Mouse (Mus musculus) midbrain, embryonic 14.5 days (tissue): ENCODE data around the gene Tnr. TPM values are rescaled to one million over a fixed set of nuclear protein-coding genes. Genes with fewer than 3 reads are reported as not detected.
A peak's percentile ranks its signal among the peaks of the same experiment; 100 is the strongest.

Experiments used
- ATAC-seq: fragments of 200-750 bp; cut with Nextera tagmentation; 2 replicates; pipeline ENCODE4 v1.8.0; 2017; ENCODE audit warnings: moderate number of reproducible peaks, moderate library complexity; ENCODE audit not compliant: low FRiP score, low TSS enrichment
- DNase-seq: peaks from one replicate; pipeline ENCODE4 v3.0.0-alpha.2; 2015
- H3K27ac ChIP-seq: fragments of 300-500 bp; sonication (generic); replicated peaks from 2 replicates; pipeline ENCODE4 v1.5.1; 2014; ENCODE audit warnings: mild to moderate bottlenecking, low read depth, low read length, moderate library complexity
- H3K27me3 ChIP-seq: fragments of 300-500 bp; sonication (generic); 2 replicates; pipeline ENCODE4 v1.6.1; 2014; ENCODE audit warnings: low read length, control low read depth, mixed read lengths; ENCODE audit not compliant: control insufficient read depth, insufficient read depth
- H3K36me3 ChIP-seq: fragments of 300-500 bp; sonication (generic); 2 replicates; pipeline ENCODE4 v1.6.1; 2014; ENCODE audit warnings: low read length, control low read depth; ENCODE audit not compliant: control insufficient read depth, insufficient read depth
- H3K4me1 ChIP-seq: fragments of 300-500 bp; sonication (generic); 2 replicates; pipeline ENCODE4 v1.6.1; 2014; ENCODE audit warnings: mild to moderate bottlenecking, antibody characterized with exemption, low read length, control low read depth; ENCODE audit not compliant: control insufficient read depth, insufficient read depth
- H3K4me2 ChIP-seq: fragments of 300-500 bp; sonication (generic); 2 replicates; pipeline ENCODE4 v1.6.1; 2014; ENCODE audit warnings: mild to moderate bottlenecking, low read length, moderate library complexity
- H3K4me3 ChIP-seq: fragments of 300-500 bp; sonication (generic); replicated peaks from 2 replicates; pipeline ENCODE4 v1.5.1; 2014; ENCODE audit warnings: low read depth, low read length
- H3K9ac ChIP-seq: fragments of 300-500 bp; sonication (generic); replicated peaks from 2 replicates; pipeline ENCODE4 v1.6.1; 2014; ENCODE audit warnings: mild to moderate bottlenecking, low read length, moderate library complexity
- H3K9me3 ChIP-seq: fragments of 300-500 bp; sonication (generic); 2 replicates; pipeline ENCODE4 v1.6.1; 2016; ENCODE audit warnings: low read length, control low read depth, mixed read lengths; ENCODE audit not compliant: control insufficient read depth
- WGBS: fragments of 180-500 bp; shearing (Covaris S2); extraction: QIAGEN DNeasy Blood & Tissue Kit; methylation state at CpG from one replicate; pipeline ENCODE4 v1.1.7; 2014; 5-methylcytosine and 5-hydroxymethylcytosine counted together
- polyA plus RNA-seq: library from polyadenylated mRNA; unstranded; fragments of >200 nt; fragmentation: Nextera tagmentation; extraction: Ambion mirVana; gene quantifications from 2 replicates; pipeline ENCODE4 v1.2.1, GENCODE M21; 2014

Gene Tnr
- polyA plus RNA-seq, 1 experiment from 2014 or later = 4.4 TPM

DNA sequence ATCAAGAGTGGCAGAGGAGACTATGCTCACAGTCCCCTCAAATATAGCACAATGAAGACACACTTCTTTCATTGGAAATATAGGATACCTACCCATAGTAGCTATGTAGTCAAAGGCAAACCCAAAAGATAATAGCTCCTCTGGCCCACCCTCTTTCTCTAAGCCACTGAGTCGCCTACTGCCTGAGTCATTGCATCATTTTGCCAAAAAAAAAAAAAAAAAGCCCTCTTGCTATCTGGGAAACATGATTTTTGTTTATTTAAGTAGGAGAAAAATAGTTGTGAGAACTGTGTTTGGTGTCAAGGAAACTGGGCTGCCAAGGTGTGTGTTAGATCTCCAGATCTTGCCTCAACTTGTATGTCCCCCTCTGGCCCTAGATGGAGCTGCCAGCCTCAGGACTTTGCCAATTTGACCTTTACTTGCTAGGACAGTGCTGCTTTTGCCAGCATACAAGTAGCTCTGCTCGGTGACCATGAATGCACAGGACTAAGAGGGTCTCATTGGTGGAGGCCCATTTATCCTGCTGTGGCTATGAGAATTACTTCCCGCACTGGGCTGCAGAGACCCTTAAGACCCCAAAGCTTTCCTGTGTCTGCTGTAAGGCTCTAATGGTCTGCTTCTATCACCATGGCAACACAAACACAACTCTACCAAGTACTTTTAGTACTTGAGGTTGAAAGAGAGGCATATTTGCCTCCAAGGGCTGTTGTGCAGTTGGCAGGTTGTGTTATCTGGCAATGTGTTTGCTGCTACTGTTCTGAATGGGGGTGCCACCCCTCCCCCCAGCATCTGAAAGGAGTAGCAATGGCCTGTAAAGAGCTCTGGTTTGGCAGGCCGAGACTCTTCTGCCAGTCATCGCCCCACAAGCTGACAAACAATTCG, 137.3 kb downstream of the Tnr start:
- Histone ChIP-seq H3K36me3 (no peaks in the 10 kb centered on the region), H3K27me3 (no peaks in the 10 kb centered on the region), H3K9ac (no peak overlapping the region), H3K4me2 (no peak overlapping the region), H3K4me3 (no peak overlapping the region), H3K27ac (no peak overlapping the region), H3K4me1 (peaks cover 12% of the 10 kb centered on the region; the same call in 1 of the 2 replicates), H3K9me3 (no peaks in the 10 kb centered on the region)
- 42% methylated on average over 6 of the region's 6 CpGs for WGBS
- ATAC-seq (peak; percentile 44), DNase-seq (peak; percentile 47)

DNA sequence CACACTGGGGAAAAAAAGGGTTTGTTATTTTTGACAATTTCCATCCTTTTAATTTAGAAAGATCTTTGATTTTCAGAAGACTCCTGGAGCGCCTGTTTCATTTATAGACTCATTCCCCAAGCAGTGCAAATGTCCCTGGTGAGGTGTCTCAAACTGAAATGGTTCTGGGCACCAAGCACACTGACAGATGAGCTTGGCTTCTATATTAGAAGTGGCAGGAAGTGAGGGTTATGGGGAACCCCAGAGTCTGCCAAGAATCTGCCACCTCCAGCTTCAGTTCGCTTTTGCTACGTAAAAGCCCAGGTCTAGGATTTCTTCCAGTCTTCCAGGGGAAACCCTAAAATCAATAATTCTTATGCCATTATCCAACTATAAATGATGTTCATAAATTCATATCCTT, 140.9 kb downstream of the Tnr start:
- no peaks in the 10 kb centered on the region for H3K27me3 ChIP-seq
- 92% methylated on average over 3 of the region's 3 CpGs for WGBS
- no peak for ATAC-seq
- no peak overlapping the region for H3K9ac ChIP-seq
- no peak overlapping the region for H3K27ac ChIP-seq
- no peaks in the 10 kb centered on the region for H3K36me3 ChIP-seq
- no peaks in the 10 kb centered on the region for H3K4me1 ChIP-seq
- no peak overlapping the region for H3K4me3 ChIP-seq
- no peak overlapping the region for H3K4me2 ChIP-seq
- H3K9me3 ChIP-seq = no peaks in the 10 kb centered on the region
- DNase-seq = no peak

DNA sequence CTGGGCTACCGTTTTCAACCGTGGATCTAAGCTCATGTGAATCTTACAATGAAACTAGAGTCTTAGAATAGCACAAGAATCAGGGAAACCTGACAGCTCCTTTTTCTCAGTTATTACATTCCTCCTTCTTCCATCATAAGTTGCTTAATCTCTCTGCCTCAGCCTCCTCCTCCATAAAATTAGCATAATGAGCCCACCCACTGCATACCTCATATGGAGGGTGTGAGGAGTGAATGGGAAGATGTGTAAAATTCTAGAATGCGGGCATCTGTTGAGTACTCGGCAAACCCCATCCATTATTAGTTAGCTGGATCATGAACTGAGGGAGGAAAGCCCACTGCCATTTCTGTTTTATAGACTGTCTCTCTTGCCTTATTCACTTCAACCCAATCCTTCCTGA, 141.4 kb downstream of the Tnr start:
- no peak overlapping the region for H3K9ac ChIP-seq
- no peak for ATAC-seq
- H3K36me3 ChIP-seq = no peaks in the 10 kb centered on the region
- WGBS = 84% methylated on average over 4 of the region's 4 CpGs
- H3K4me3 ChIP-seq = no peak overlapping the region
- H3K27me3 ChIP-seq = no peaks in the 10 kb centered on the region
- no peak overlapping the region for H3K27ac ChIP-seq
- H3K4me1 ChIP-seq = no peaks in the 10 kb centered on the region; the same call in 1 of the 2 replicates
- no peaks in the 10 kb centered on the region for H3K9me3 ChIP-seq
- H3K4me2 ChIP-seq = no peak overlapping the region
- no peak for DNase-seq

GRCm38 (mm10) chr1:159670629-159671150, 147.1 kb downstream of the Tnr start:
- peak overlapping the region; percentile 46 for H3K4me2 ChIP-seq
- H3K9ac ChIP-seq = 0 out of 2 replicates have a peak overlapping the region, but pooled peaks have one; percentile 10
- H3K36me3 ChIP-seq = no peaks in the 10 kb centered on the region
- ATAC-seq (peak; percentile 82), DNase-seq (peak; percentile 82)
- H3K27ac ChIP-seq = 0 out of 2 replicates have a peak overlapping the region, but pooled peaks have one; percentile 20
- peaks cover 12% of the 10 kb centered on the region for H3K4me1 ChIP-seq
- 3% methylated on average over 16 of the region's 16 CpGs for WGBS
- no peaks in the 10 kb centered on the region for H3K9me3 ChIP-seq
- no peak overlapping the region for H3K4me3 ChIP-seq
- H3K27me3 ChIP-seq = no peaks in the 10 kb centered on the region

DNA sequence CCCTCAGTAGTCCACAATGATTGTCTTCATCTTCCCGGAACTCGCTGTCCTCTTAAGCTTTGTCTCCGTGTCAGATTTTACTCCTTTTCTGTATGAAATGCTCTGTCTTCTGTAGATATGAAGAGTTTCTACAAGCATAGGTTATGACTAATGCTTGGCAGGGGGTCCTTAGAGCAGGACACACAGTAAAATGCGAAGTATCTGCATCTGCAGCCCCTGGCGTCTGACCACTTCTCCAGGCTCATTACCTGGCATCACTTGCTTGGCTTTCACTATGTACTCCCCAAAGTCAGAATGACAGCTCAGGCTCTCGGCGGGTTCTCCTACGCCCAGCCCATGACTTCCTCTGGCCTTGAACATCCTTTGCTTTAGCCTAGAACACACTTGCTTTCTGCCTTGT, 147.6 kb downstream of the Tnr start:
- 0 out of 2 replicates have a peak overlapping the region, but pooled peaks have one; percentile 20 for H3K27ac ChIP-seq
- H3K27me3 ChIP-seq = no peaks in the 10 kb centered on the region
- H3K36me3 ChIP-seq = no peaks in the 10 kb centered on the region
- WGBS = 62% methylated on average over 8 of the region's 8 CpGs
- no peak overlapping the region for H3K9ac ChIP-seq
- peak overlapping the region; percentile 46 for H3K4me2 ChIP-seq
- peaks cover 12% of the 10 kb centered on the region for H3K4me1 ChIP-seq
- ATAC-seq (no peak), DNase-seq (no peak)
- H3K4me3 ChIP-seq = no peak overlapping the region
- no peaks in the 10 kb centered on the region for H3K9me3 ChIP-seq

DNA sequence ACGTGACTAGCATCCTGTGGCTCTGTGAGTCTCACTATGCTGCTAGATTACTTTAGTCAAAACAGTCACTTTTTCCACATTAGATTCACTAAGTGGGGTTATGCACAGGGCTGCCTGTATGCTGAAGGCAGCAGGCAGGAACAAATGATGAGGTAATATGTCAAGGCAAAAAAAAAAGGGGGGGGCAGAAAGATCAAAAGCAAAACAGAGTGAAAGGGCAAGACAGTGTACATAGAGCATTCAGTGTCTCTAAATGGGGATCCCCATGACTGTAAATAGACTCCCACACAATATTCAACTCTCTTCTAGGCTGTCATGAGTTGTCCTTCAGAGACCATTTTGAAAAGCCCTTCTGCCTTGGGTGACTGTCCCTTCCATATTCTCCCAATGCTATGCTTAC, 150.7 kb downstream of the Tnr start:
- H3K27me3 ChIP-seq = no peaks in the 10 kb centered on the region
- no peak overlapping the region for H3K4me3 ChIP-seq
- H3K9ac ChIP-seq = no peak overlapping the region
- peaks cover 20% of the 10 kb centered on the region for H3K4me1 ChIP-seq
- 77% methylated on average over 1 of the region's 1 CpGs for WGBS
- ATAC-seq (no peak), DNase-seq (no peak)
- no peaks in the 10 kb centered on the region for H3K36me3 ChIP-seq
- H3K4me2 ChIP-seq = no peak overlapping the region
- H3K27ac ChIP-seq = no peak overlapping the region
- H3K9me3 ChIP-seq = no peaks in the 10 kb centered on the region

DNA sequence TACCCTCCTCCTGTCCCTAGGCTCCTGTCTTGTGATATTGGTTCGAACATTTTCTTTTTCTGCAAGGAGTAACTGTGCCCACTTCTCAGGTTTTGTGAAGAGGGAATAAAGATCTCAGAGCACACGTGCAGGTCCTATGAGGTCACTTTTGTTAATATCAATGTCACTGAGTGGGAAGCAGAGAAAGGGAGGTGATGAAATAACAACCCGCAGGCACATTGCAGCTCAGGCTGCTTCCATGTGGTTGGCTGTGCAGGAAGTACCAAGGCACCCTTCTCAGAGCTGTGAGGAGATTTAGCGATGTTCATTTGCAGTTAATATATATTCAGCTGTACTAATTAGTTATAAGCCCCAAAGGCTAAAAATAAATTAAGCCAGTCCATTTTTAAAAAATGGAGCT, 151.9 kb downstream of the Tnr start:
- Histone ChIP-seq H3K4me3 (no peak overlapping the region), H3K9ac (no peak overlapping the region), H3K4me2 (no peak overlapping the region), H3K9me3 (no peaks in the 10 kb centered on the region), H3K27me3 (no peaks in the 10 kb centered on the region), H3K4me1 (peaks cover 19% of the 10 kb centered on the region), H3K27ac (no peak overlapping the region), H3K36me3 (no peaks in the 10 kb centered on the region)
- no peak for ATAC-seq
- WGBS = 64% methylated on average over 4 of the region's 4 CpGs
- DNase-seq = no peak

- H3K9me3 ChIP-seq = no peaks in the 10 kb centered on the region
- no peak overlapping the region for H3K4me2 ChIP-seq
- peaks cover 16% of the 10 kb centered on the region for H3K4me1 ChIP-seq
- WGBS = 72% methylated on average over 10 of the region's 10 CpGs
- H3K36me3 ChIP-seq = no peaks in the 10 kb centered on the region
- DNase-seq = no peak
- no peaks in the 10 kb centered on the region for H3K27me3 ChIP-seq
- no peak for ATAC-seq
- no peak overlapping the region for H3K4me3 ChIP-seq
- no peak overlapping the region for H3K9ac ChIP-seq
- 0 out of 2 replicates have a peak overlapping the region, but pooled peaks have one; percentile 39 for H3K27ac ChIP-seq
Measured at GRCm38 (mm10) chr1:159678221-159678935, 154.8 kb downstream of the Tnr start.
